Mouse (Mus musculus): Measurements from ENCODE around the gene Pank1.

DNA sequence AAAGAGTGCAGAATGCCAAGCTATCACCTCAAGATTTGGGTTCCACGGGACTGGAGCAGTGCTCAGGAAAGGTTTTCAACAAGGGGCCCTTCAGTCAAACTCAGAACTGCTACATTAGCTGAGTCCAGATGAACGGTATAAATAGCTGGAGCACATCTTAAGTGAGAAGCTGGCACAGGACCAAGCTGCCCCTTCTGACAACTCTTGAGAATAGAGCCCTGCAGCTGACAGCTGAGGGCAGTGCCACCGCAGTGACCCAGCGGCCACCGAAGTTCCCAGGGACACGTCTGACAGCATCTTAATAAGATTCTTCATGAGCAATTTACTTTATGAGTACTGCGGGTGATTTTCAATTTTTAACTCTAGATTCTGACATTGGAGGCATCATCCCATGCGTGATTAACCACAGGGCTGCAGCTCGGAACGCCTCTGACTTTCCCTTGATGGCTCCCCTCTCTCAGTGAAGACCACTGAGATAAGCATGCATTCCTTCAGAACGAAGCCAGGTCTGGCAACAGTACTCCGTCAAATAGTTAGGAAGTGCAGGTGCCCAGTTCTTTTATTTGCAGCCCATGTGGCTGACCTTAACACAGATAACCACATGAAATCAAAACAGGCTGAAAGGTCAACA lies 23.1 kb downstream of the Pank1 start:
- TF ChIP-seq ZNF384 (IDR thresholded peaks at IDR 0.05; ENCODE audit: low read depth, low read length) (no peak), USF1 (IDR thresholded peaks at IDR 0.05; ENCODE audit: low read depth, low read length) (no peak), CTCF (conservative IDR thresholded peaks at IDR 0.05 in 1 of 2, IDR thresholded peaks at IDR 0.05 in 1 of 2; ENCODE audit: low read depth in 2 of 2, low read length in 2 of 2) (no peak)

All from CH12.LX (cell line).